Mouse (Mus musculus): Measurements from ENCODE around the gene Traf3ip3. TPM values are rescaled to one million over a fixed set of nuclear protein-coding genes. Genes with fewer than 3 reads are reported as not detected.
A peak's percentile ranks its signal among the peaks of the same experiment; 100 is the strongest.

The Traf3ip3 gene
- polyA plus RNA-seq, 1 experiment, result 11.5 TPM

GRCm38 (mm10) chr1:193173810-193174129, 27.7 kb downstream of the Traf3ip3 start:
- Histone ChIP-seq H3K79me2 (ENCODE audit: control insufficient read depth, insufficient read depth) (no peaks in the 10 kb centered on the region), H3ac (ENCODE audit: control insufficient read depth, insufficient read length) (peak overlapping the region; percentile 50), H3K36me3 (ENCODE audit: control insufficient read depth, insufficient read depth) (no peaks in the 10 kb centered on the region), H3K27me3 (ENCODE audit: control insufficient read depth, insufficient read depth, insufficient read length) (no peaks in the 10 kb centered on the region), H3K4me2 (ENCODE audit: low read depth) (peak overlapping the region; percentile 88), H3K4me3 (peak overlapping the region; percentile 85)
- no peak for TF ChIP-seq CEBPB (IDR thresholded peaks at IDR 0.05; ENCODE audit: insufficient read depth, poor library complexity, severe bottlenecking)
- no peak for TF ChIP-seq USF1 (IDR thresholded peaks at IDR 0.05; ENCODE audit: low read depth)
- no peak for TF ChIP-seq E2F4 (IDR thresholded peaks at IDR 0.05; ENCODE audit: insufficient read depth)
- TF ChIP-seq TCF12 (IDR thresholded peaks at IDR 0.05; ENCODE audit: insufficient read depth, poor library complexity, severe bottlenecking), result no peak
- TF ChIP-seq MYOG (IDR thresholded peaks at IDR 0.05; ENCODE audit: control insufficient read depth in 1 of 3, insufficient read depth in 1 of 3, insufficient read length in 2 of 3, low read depth in 2 of 3), result no peak
- no peak for TF ChIP-seq SRF (IDR thresholded peaks at IDR 0.05; ENCODE audit: control insufficient read depth, insufficient read length, low read depth)
- no peak for TF ChIP-seq POLR2AphosphoS2 (IDR thresholded peaks at IDR 0.05; ENCODE audit: insufficient read length, low read depth)
- TF ChIP-seq REST (IDR thresholded peaks at IDR 0.05; ENCODE audit: insufficient read depth, insufficient read length), result no peak
- TF ChIP-seq MAX (IDR thresholded peaks at IDR 0.05; ENCODE audit: low read depth), result no peak
- TF ChIP-seq TCF3 (IDR thresholded peaks at IDR 0.05; ENCODE audit: insufficient read length, low read depth), result no peak
- no peak for TF ChIP-seq POLR2A (IDR thresholded peaks at IDR 0.05; ENCODE audit: insufficient read length, low read depth)
- TF ChIP-seq MYOD1 (IDR thresholded peaks at IDR 0.05; ENCODE audit: control insufficient read depth in 1 of 3, insufficient read length in 2 of 3, low read depth in 2 of 3), result no peak

GRCm38 (mm10) chr1:193172991-193173809, 28.3 kb downstream of the Traf3ip3 start:
- Histone ChIP-seq H3ac (ENCODE audit: control insufficient read depth, insufficient read length) (peak overlapping the region; percentile 50), H3K79me2 (ENCODE audit: control insufficient read depth, insufficient read depth) (no peaks in the 10 kb centered on the region)
- TF ChIP-seq REST (IDR thresholded peaks at IDR 0.05; ENCODE audit: insufficient read depth, insufficient read length), result peak; percentile 39
- peak in 1 of 3 experiments; percentile 18 for TF ChIP-seq MYOD1 (IDR thresholded peaks at IDR 0.05; ENCODE audit: control insufficient read depth in 1 of 3, insufficient read length in 2 of 3, low read depth in 2 of 3)
- no peak for TF ChIP-seq USF1 (IDR thresholded peaks at IDR 0.05; ENCODE audit: low read depth)
- peak; percentile 97 for TF ChIP-seq POLR2A (IDR thresholded peaks at IDR 0.05; ENCODE audit: insufficient read length, low read depth)
- TF ChIP-seq MAX (IDR thresholded peaks at IDR 0.05; ENCODE audit: low read depth), result no peak
- TF ChIP-seq SRF (IDR thresholded peaks at IDR 0.05; ENCODE audit: control insufficient read depth, insufficient read length, low read depth), result peak; percentile 34
- no peak for TF ChIP-seq TCF3 (IDR thresholded peaks at IDR 0.05; ENCODE audit: insufficient read length, low read depth)
- TF ChIP-seq CEBPB (IDR thresholded peaks at IDR 0.05; ENCODE audit: insufficient read depth, poor library complexity, severe bottlenecking), result no peak
- TF ChIP-seq E2F4 (IDR thresholded peaks at IDR 0.05; ENCODE audit: insufficient read depth), result no peak
- TF ChIP-seq TCF12 (IDR thresholded peaks at IDR 0.05; ENCODE audit: insufficient read depth, poor library complexity, severe bottlenecking), result no peak
- TF ChIP-seq POLR2AphosphoS2 (IDR thresholded peaks at IDR 0.05; ENCODE audit: insufficient read length, low read depth), result peak; percentile 92
- TF ChIP-seq MYOG (IDR thresholded peaks at IDR 0.05; ENCODE audit: control insufficient read depth in 1 of 3, insufficient read depth in 1 of 3, insufficient read length in 2 of 3, low read depth in 2 of 3), result peak in 1 of 3 experiments; percentile 19

GRCm38 (mm10) chr1:193169856-193170255, 31.6 kb downstream of the Traf3ip3 start:
- H3ac ChIP-seq (ENCODE audit: control insufficient read depth, insufficient read length), result no peak overlapping the region
- H3K27me3 ChIP-seq (ENCODE audit: control insufficient read depth, insufficient read depth, insufficient read length), result peaks cover 10% of the 10 kb centered on the region
- no peak overlapping the region for H3K4me2 ChIP-seq (ENCODE audit: low read depth)
- H3K79me2 ChIP-seq (ENCODE audit: control insufficient read depth, insufficient read depth), result no peaks in the 10 kb centered on the region
- TF ChIP-seq REST (IDR thresholded peaks at IDR 0.05; ENCODE audit: insufficient read depth, insufficient read length), result no peak
- H3K36me3 ChIP-seq (ENCODE audit: control insufficient read depth, insufficient read depth), result no peaks in the 10 kb centered on the region
- no peak overlapping the region for H3K4me3 ChIP-seq

More at GRCm38 (mm10) chr1:193172991-193173809, 28.3 kb downstream of the Traf3ip3 start:
- H3K4me2 ChIP-seq (ENCODE audit: low read depth), result peak overlapping the region; percentile 98
- peak overlapping the region; percentile 85 for H3K4me3 ChIP-seq
- H3K27me3 ChIP-seq (ENCODE audit: control insufficient read depth, insufficient read depth, insufficient read length), result no peaks in the 10 kb centered on the region
- H3K36me3 ChIP-seq (ENCODE audit: control insufficient read depth, insufficient read depth), result no peaks in the 10 kb centered on the region

GRCm38 (mm10) chr1:193169228-193169627, 32.3 kb downstream of the Traf3ip3 start:
- Histone ChIP-seq H3K79me2 (ENCODE audit: control insufficient read depth, insufficient read depth) (no peaks in the 10 kb centered on the region), H3K36me3 (ENCODE audit: control insufficient read depth, insufficient read depth) (no peaks in the 10 kb centered on the region), H3ac (ENCODE audit: control insufficient read depth, insufficient read length) (no peak overlapping the region), H3K4me2 (ENCODE audit: low read depth) (no peak overlapping the region), H3K27me3 (ENCODE audit: control insufficient read depth, insufficient read depth, insufficient read length) (peaks cover 10% of the 10 kb centered on the region), H3K4me3 (no peak overlapping the region)
- TF ChIP-seq POLR2AphosphoS2 (IDR thresholded peaks at IDR 0.05; ENCODE audit: insufficient read length, low read depth) (peak; percentile 19), TCF12 (IDR thresholded peaks at IDR 0.05; ENCODE audit: insufficient read depth, poor library complexity, severe bottlenecking) (no peak), MYOD1 (IDR thresholded peaks at IDR 0.05; ENCODE audit: control insufficient read depth in 1 of 3, insufficient read length in 2 of 3, low read depth in 2 of 3) (peak in 2 of 3 experiments; percentile 73), TCF3 (IDR thresholded peaks at IDR 0.05; ENCODE audit: insufficient read length, low read depth) (peak; percentile 18), MYOG (IDR thresholded peaks at IDR 0.05; ENCODE audit: control insufficient read depth in 1 of 3, insufficient read depth in 1 of 3, insufficient read length in 2 of 3, low read depth in 2 of 3) (peak in 2 of 3 experiments; percentile 61 to 71)

- Histone ChIP-seq H3K4me2 (ENCODE audit: low read depth) (no peak within 1 kb of the TSS), H3K4me3 (no peak within 1 kb of the TSS), H3ac (ENCODE audit: control insufficient read depth, insufficient read length) (no peak within 1 kb of the TSS), H3K27me3 (ENCODE audit: control insufficient read depth, insufficient read depth, insufficient read length) (peaks cover 17% of the 10 kb centered on the region), H3K36me3 (ENCODE audit: control insufficient read depth, insufficient read depth) (no peaks in the 10 kb centered on the region), H3K79me2 (ENCODE audit: control insufficient read depth, insufficient read depth) (no peaks in the 10 kb centered on the region)
- TF ChIP-seq REST (IDR thresholded peaks at IDR 0.05; ENCODE audit: insufficient read depth, insufficient read length), result no peak
- no peak for TF ChIP-seq TCF3 (IDR thresholded peaks at IDR 0.05; ENCODE audit: insufficient read length, low read depth)
These were observed 33.8 kb downstream of the Traf3ip3 start, which contains the start of gene A130010J15Rik for GRCm38 (mm10) chr1:193167746-193168145. Gene A130010J15Rik, plus strand, starts transcription at chr1:193168046.

Data from myocyte (in vitro differentiated cells).